Mouse (Mus musculus) ES-Bruce4 (cell line): Measurements from ENCODE around the gene Als2cr12.

Experiments
- CTCF ChIP-seq: IDR thresholded peaks from one replicate; pipeline ENCODE4 v1.8.1; 2011; ENCODE audit warnings: low read depth, low read length
- POLR2A ChIP-seq: IDR thresholded peaks from one replicate; pipeline ENCODE4 v1.8.1; 2011; ENCODE audit warnings: low read length; ENCODE audit not compliant: insufficient read depth

- TF ChIP-seq POLR2A (no peak), CTCF (no peak)
Measured at GRCm38 (mm10) chr1:58652480-58653403, 43.0 kb downstream of the Als2cr12 start.
